Comparison of ENCODE assay signal across 18 mouse cellular contexts in the genomic region with DNA sequence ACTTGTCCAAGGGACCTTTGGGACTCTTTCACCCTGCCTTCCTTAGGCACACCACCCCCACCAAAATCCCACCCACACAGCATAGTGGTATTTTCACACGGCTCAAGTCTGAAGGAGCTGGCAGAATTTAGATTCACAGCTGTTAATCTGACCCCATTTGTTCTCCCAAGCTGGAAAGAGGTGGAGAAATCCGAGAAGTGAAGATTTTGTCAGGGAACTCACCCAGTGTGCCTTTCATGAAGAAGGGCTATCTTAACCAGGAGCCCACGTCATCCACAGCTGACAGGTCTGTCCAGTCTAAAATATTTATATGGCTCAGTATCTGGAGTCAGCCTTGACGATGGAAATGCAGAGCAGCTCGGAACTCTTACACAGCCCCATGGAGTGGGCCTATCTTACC. TPM values are rescaled to one million over a fixed set of nuclear protein-coding genes. Genes with fewer than 3 reads are reported as not detected.
DNase-seq lines count a peak whose midpoint lies in the region; ATAC-seq and TF ChIP-seq lines count a peak whose summit lies in the region.
"Had no signal": no experiment of that assay in that cellular context is flagged by ENCODE, and none has a peak within 500 bp of the region (broad histone marks: within the 10 kb centered on the region; RNA-seq: fewer than 3 reads in every experiment).

No protein-coding gene starts in this region.

- H3K36me3 ChIP-seq in forebrain, embryonic 10.5 days (replicated peaks) = no peaks in the 10 kb centered on the region
- no peaks in the 10 kb centered on the region for H3K36me3 ChIP-seq in forebrain, embryonic 12.5 days (replicated peaks)
- H3K36me3 ChIP-seq in heart, embryonic 12.5 days = no peaks in the 10 kb centered on the region
- no peaks in the 10 kb centered on the region for H3K36me3 ChIP-seq in spleen, adult 2 months (ENCODE audit: control insufficient read depth, insufficient read depth, low read length)
- H3K36me3 ChIP-seq: forebrain, embryonic 15.5 days; heart, embryonic 13.5 days; hindbrain, embryonic 12.5 days; hindbrain, embryonic 15.5 days had no signal

- H3K4me2 ChIP-seq in forebrain, embryonic 12.5 days = no peak overlapping the region
- H3K4me2 ChIP-seq in heart, embryonic 12.5 days = no peak overlapping the region
- H3K4me2 ChIP-seq: forebrain, embryonic 15.5 days; heart, embryonic 13.5 days; hindbrain, embryonic 12.5 days; hindbrain, embryonic 15.5 days had no signal

- WGBS in forebrain, embryonic 10.5 days = 90% methylated on average over 5 of the region's 5 CpGs
- WGBS in forebrain, embryonic 12.5 days = 84% methylated on average over 5 of the region's 5 CpGs
- 68% methylated on average over 5 of the region's 5 CpGs for WGBS in heart, embryonic 12.5 days
- 88% methylated on average over 5 of the region's 5 CpGs for WGBS in spleen, adult 2 months

- ATAC-seq in forebrain, embryonic 12.5 days (ENCODE audit: low FRiP score) = no peak
- no peak for ATAC-seq in heart, embryonic 12.5 days (ENCODE audit: insufficient number of reproducible peaks, low FRiP score)
- ATAC-seq: forebrain, embryonic 15.5 days; intestine, postnatal 0 days; Patski had no signal

- H3K4me1 ChIP-seq in forebrain, embryonic 10.5 days = peaks cover 29% of the 10 kb centered on the region
- H3K4me1 ChIP-seq in forebrain, embryonic 12.5 days = peaks cover 10% of the 10 kb centered on the region
- 0 out of 2 replicates have a peak, but pooled peaks cover 3% of the 10 kb centered on the region for H3K4me1 ChIP-seq in heart, embryonic 12.5 days (replicated peaks)
- peaks cover 29% of the 10 kb centered on the region for H3K4me1 ChIP-seq in spleen, adult 2 months (ENCODE audit: control insufficient read depth, insufficient read depth, insufficient read length)

- H3K27me3 ChIP-seq in forebrain, embryonic 10.5 days (ENCODE audit: poor library complexity, severe bottlenecking) = peaks cover 8% of the 10 kb centered on the region
- 0 out of 2 replicates have a peak, but pooled peaks cover 3% of the 10 kb centered on the region for H3K27me3 ChIP-seq in forebrain, embryonic 12.5 days
- 0 out of 2 replicates have a peak, but pooled peaks cover 4% of the 10 kb centered on the region for H3K27me3 ChIP-seq in heart, embryonic 12.5 days (replicated peaks)
- H3K27me3 ChIP-seq in spleen, adult 2 months (ENCODE audit: control insufficient read depth, insufficient read depth, low read length) = no peaks in the 10 kb centered on the region
- H3K27me3 ChIP-seq: forebrain, embryonic 15.5 days; hindbrain, embryonic 12.5 days; hindbrain, embryonic 15.5 days; Patski had no signal

- no peak overlapping the region for H3K9ac ChIP-seq in forebrain, embryonic 12.5 days
- H3K9ac ChIP-seq in heart, embryonic 12.5 days = no peak overlapping the region
- H3K9ac ChIP-seq: forebrain, embryonic 15.5 days; heart, embryonic 13.5 days; hindbrain, embryonic 12.5 days; hindbrain, embryonic 15.5 days had no signal

- TF ChIP-seq CTCF in spleen, adult 2 months (IDR thresholded peaks at IDR 0.05; ENCODE audit: extremely low read depth, insufficient read depth, insufficient read length, insufficient replicate concordance) = no peak

- no peaks in the 10 kb centered on the region for H3K9me3 ChIP-seq in forebrain, embryonic 10.5 days
- H3K9me3 ChIP-seq in forebrain, embryonic 12.5 days = no peaks in the 10 kb centered on the region
- H3K9me3 ChIP-seq in heart, embryonic 12.5 days (replicated peaks) = no peaks in the 10 kb centered on the region
- H3K9me3 ChIP-seq: forebrain, embryonic 15.5 days; heart, embryonic 13.5 days; hindbrain, embryonic 12.5 days; hindbrain, embryonic 15.5 days had no signal

- TF ChIP-seq POLR2A in spleen, adult 2 months (IDR thresholded peaks at IDR 0.05; ENCODE audit: low read depth, low read length) = no peak

- no peak for DNase-seq in forebrain, embryonic 10.5 days (ENCODE audit: extremely low spot score, low spot score)
- DNase-seq in heart, adult 11 months = peak; percentile 95
- DNase-seq in spleen, adult 2 months (ENCODE audit: low read depth in 1 of 2, low spot score in 2 of 2) = no peak
- no peak for DNase-seq in spleen, postnatal 36 days (ENCODE audit: low spot score in 2 of 2)
- DNase-seq: adrenal gland, postnatal 10 days; adrenal gland, postnatal 36 days; cerebellum, adult 18-20 months; cerebellum, adult 9-10 months; cerebellum, postnatal 14 days; gastrocnemius, postnatal 25 days had no signal

- no peak overlapping the region for H3K4me3 ChIP-seq in forebrain, embryonic 10.5 days
- H3K4me3 ChIP-seq in forebrain, embryonic 12.5 days (replicated peaks) = no peak overlapping the region
- no peak overlapping the region for H3K4me3 ChIP-seq in heart, embryonic 12.5 days
- no peak overlapping the region for H3K4me3 ChIP-seq in spleen, adult 2 months (ENCODE audit: extremely low read depth, insufficient read depth, insufficient read length)
- H3K4me3 ChIP-seq: forebrain, embryonic 15.5 days; heart, embryonic 13.5 days; hindbrain, embryonic 12.5 days; hindbrain, embryonic 15.5 days had no signal

- 0 out of 2 replicates have a peak overlapping the region, but pooled peaks have one; percentile 22 for H3K27ac ChIP-seq in forebrain, embryonic 10.5 days
- no peak overlapping the region for H3K27ac ChIP-seq in forebrain, embryonic 12.5 days
- no peak overlapping the region for H3K27ac ChIP-seq in heart, embryonic 12.5 days (ENCODE audit: poor library complexity, severe bottlenecking)
- peak overlapping the region; percentile 91 for H3K27ac ChIP-seq in spleen, adult 2 months (ENCODE audit: insufficient read depth, low read length)
- H3K27ac ChIP-seq: forebrain, embryonic 15.5 days; heart, embryonic 13.5 days; hindbrain, embryonic 12.5 days had no signal

RNA-seq across cellular contexts. Expression of a gene that starts 6.3 kb away (rescaled TPM):
- 23.5 and 24.8 TPM in 2 replicates for polyA plus RNA-seq in forebrain, embryonic 10.5 days (2016; fragmentation: Nextera tagmentation; extraction: Ambion mirVana)
- polyA plus RNA-seq in forebrain, embryonic 12.5 days (2016; fragmentation: Nextera tagmentation; extraction: Ambion mirVana) = 27.8 and 34.1 TPM in 2 replicates
- 4.8 and 5.3 TPM in 2 replicates for polyA plus RNA-seq in heart, embryonic 12.5 days (2016; fragmentation: Nextera tagmentation; extraction: Ambion mirVana)
- 70.2 and 85.9 TPM in 2 replicates for polyA plus RNA-seq in spleen, adult 2 months (2012; rRNA removed)

Comparison
In these comparisons a context has a peak if more than half of its experiments do, and no peak if none do; other contexts are left out.
1. H3K27ac ChIP-seq: peak in forebrain, embryonic 10.5 days (single experiment) and spleen, adult 2 months (single experiment); none in forebrain, embryonic 12.5 days (single experiment) and heart, embryonic 12.5 days (single experiment).